Mouse (Mus musculus) heart, postnatal 0 days (tissue): ENCODE measurements around the gene Nacad. TPM values are rescaled to one million over a fixed set of nuclear protein-coding genes. Genes with fewer than 3 reads are reported as not detected.

Experiments used
- ATAC-seq: fragments of 200-750 bp; cut with Nextera tagmentation; 2 replicates; pipeline ENCODE4 v1.8.0; 2017; ENCODE audit warnings: low read depth, moderate number of reproducible peaks, moderate library complexity; ENCODE audit not compliant: insufficient read depth
- DNase-seq: peaks from one replicate; pipeline ENCODE4 v3.0.0-alpha.2; 2016; ENCODE audit warnings: low spot score
- H3K27ac ChIP-seq: fragments of 300-500 bp; sonication (generic); 2 replicates; pipeline ENCODE4 v1.5.1; 2014; ENCODE audit warnings: low read depth, mild to moderate bottlenecking
- H3K27me3 ChIP-seq: fragments of 300-500 bp; sonication (generic); 2 replicates; pipeline ENCODE4 v1.6.1; 2014; ENCODE audit warnings: low read length, mixed read lengths; ENCODE audit not compliant: control insufficient read depth, insufficient read depth
- H3K36me3 ChIP-seq: fragments of 300-500 bp; sonication (generic); replicated peaks from 2 replicates; pipeline ENCODE4 v1.6.1; 2014; ENCODE audit warnings: low read length, mixed read lengths; ENCODE audit not compliant: control insufficient read depth, insufficient read depth
- H3K4me1 ChIP-seq: fragments of 300-500 bp; sonication (generic); 2 replicates; pipeline ENCODE4 v1.6.1; 2014; ENCODE audit warnings: antibody characterized with exemption; ENCODE audit not compliant: control insufficient read depth, insufficient read depth
- H3K4me2 ChIP-seq: fragments of 300-500 bp; sonication (generic); 2 replicates; pipeline ENCODE4 v1.6.1; 2014; ENCODE audit warnings: low read depth, mild to moderate bottlenecking, low read length, moderate library complexity
- H3K4me3 ChIP-seq: fragments of 300-500 bp; sonication (generic); 2 replicates; pipeline ENCODE4 v1.5.1; 2014; ENCODE audit warnings: low read depth, low read length
- H3K9ac ChIP-seq: fragments of 300-500 bp; sonication (generic); replicated peaks from 2 replicates; pipeline ENCODE4 v1.6.1; 2014; ENCODE audit warnings: low read depth, low read length, mixed read lengths
- H3K9me3 ChIP-seq: fragments of 300-500 bp; sonication (generic); replicated peaks from 2 replicates; pipeline ENCODE4 v1.6.1; 2016; ENCODE audit warnings: low read length; ENCODE audit not compliant: control insufficient read depth
- CTCF ChIP-seq: IDR thresholded peaks from 2 replicates; pipeline ENCODE4 v1.5.1; 2016; ENCODE audit warnings: antibody characterized with exemption, control low read depth, low read depth
- EP300 ChIP-seq: IDR thresholded peaks from 2 replicates; pipeline ENCODE4 v1.6.1; 2016; ENCODE audit warnings: antibody characterized with exemption, low read depth
- WGBS: fragments of 180-500 bp; shearing (Covaris S2); extraction: QIAGEN DNeasy Blood & Tissue Kit; methylation state at CpG from one replicate; pipeline ENCODE4 v1.1.7; 2014; 5-methylcytosine and 5-hydroxymethylcytosine counted together
- polyA plus RNA-seq: library from polyadenylated mRNA; unstranded; fragments of >200 nt; fragmentation: Nextera tagmentation; extraction: Ambion mirVana; gene quantifications from 2 replicates; pipeline ENCODE4 v1.2.1, GENCODE M21; 2015
- total RNA-seq: library from RNA; depleted of rRNA; stranded (reverse); fragments of >200 nt; gene quantifications from 2 replicates; pipeline ENCODE4 v1.2.3, GENCODE M21; 2014; ENCODE audit warnings: low replicate concordance

Nacad gene
- total and polyA plus RNA-seq, 2 experiments from 2014 or later = 0.95 to 1.2 TPM

DNA sequence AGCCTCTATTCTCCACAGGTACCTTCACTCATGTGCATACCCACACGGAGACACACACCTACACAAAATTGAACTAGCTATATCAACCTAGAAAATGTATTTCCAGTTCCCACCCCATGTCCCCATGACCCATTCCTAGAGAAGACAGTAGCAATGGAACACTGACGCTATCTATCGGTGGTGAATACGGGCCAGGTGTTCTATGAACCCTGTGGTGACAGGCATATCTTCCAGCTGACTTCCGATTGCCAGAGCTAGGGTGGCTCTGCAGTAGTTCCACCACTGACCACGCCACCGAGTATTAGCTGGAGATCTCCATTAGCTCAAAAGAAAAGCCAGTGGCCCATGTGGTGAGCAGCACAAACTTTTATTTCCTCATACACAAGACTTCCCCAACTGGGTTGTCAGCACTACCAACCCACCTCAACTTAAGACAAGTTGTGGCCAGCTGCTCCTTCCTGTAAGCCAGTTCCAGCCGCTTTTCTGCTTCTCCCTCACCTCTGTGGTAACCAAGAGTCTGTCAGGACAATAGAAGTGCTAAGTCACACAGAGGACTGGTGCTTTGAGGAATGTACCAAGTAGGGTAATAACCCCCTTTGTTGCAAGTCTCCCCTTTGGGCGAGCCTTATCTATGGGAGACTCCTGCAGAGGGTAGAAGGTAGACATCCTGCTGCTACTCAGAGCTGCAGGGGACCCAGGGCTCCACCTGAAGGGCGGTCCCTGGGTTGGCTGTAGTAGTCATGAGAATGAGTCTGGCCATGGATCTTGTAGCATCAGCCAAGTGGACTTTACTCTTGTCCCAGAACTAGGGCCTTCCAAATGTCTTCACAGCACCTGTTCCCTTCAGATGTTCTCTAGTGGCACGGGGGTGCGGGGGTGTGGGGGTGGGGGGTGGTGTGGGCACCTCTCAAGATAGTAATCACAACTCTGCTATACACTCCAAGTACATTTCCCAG is 9.7 kb upstream of the Nacad start:
- 80% methylated on average over 12 of the region's 12 CpGs for WGBS
- H3K4me3 ChIP-seq = no peak overlapping the region
- DNase-seq (no peak), ATAC-seq (no peak)
- TF ChIP-seq CTCF = no peak
- TF ChIP-seq EP300 = no peak
- no peaks in the 10 kb centered on the region for H3K9me3 ChIP-seq
- H3K27me3 ChIP-seq = no peaks in the 10 kb centered on the region
- no peaks in the 10 kb centered on the region for H3K4me1 ChIP-seq
- no peak overlapping the region for H3K4me2 ChIP-seq
- H3K27ac ChIP-seq = no peak overlapping the region
- peaks cover 69% of the 10 kb centered on the region for H3K36me3 ChIP-seq
- H3K9ac ChIP-seq = no peak overlapping the region

DNA sequence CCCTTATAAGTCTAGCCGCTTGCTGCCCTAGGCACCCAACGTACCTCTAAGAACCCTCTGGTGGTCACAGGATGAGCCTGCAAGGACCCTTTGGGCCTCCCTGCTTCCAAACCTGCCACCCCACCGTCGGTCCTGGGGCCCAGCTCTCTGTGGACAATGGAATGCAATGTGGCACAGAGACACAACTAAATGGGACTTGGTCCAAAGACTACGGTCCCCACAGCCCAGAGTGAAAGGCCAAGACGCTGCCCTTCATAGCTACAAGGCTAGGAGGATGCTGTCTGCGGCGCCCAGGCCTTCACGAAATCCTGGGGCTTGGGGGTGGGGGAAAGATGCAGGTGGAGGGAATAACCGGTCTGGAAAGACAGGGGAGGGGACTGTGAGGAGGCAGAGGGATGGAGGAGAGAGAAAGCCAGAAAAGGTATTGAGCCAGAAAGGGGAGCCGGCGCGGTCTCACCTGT is 802 bp downstream of the Nacad start:
- Histone ChIP-seq H3K4me3 (peak overlapping the region; percentile 39), H3K4me2 (peak overlapping the region; percentile 62), H3K36me3 (no peaks in the 10 kb centered on the region), H3K4me1 (peaks cover 20% of the 10 kb centered on the region), H3K27ac (no peak overlapping the region), H3K27me3 (peaks cover 37% of the 10 kb centered on the region), H3K9me3 (no peaks in the 10 kb centered on the region), H3K9ac (no peak overlapping the region)
- 15% methylated on average over 13 of the region's 13 CpGs for WGBS
- DNase-seq (peak; percentile 2), ATAC-seq (no peak)
- no peak for TF ChIP-seq EP300
- peak; percentile 28; the same call in 1 of the 2 replicates for TF ChIP-seq CTCF

DNA sequence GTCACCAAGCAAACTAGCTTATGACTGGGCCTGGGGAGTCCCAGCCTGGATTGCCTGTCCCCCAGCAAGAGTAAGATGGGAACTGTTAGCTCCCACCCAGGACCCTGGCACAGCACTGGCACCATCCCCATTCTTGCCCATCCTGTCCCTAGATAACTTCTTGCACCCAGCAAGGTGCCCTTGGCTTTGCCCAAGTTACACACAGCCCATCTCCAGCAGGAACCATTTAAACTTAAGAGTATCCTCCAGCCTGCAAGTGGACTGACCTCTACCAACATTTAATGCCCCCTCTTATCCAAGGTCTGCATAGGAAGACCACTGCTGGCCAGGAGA is 1.3 kb downstream of the Nacad start:
- Histone ChIP-seq H3K36me3 (no peaks in the 10 kb centered on the region), H3K4me2 (peak overlapping the region; percentile 62), H3K27ac (no peak overlapping the region), H3K27me3 (peaks cover 37% of the 10 kb centered on the region), H3K9ac (no peak overlapping the region), H3K4me3 (no peak overlapping the region), H3K4me1 (peaks cover 20% of the 10 kb centered on the region), H3K9me3 (no peaks in the 10 kb centered on the region)
- TF ChIP-seq EP300 (no peak), CTCF (no peak)
- ATAC-seq (no peak), DNase-seq (no peak)

DNA sequence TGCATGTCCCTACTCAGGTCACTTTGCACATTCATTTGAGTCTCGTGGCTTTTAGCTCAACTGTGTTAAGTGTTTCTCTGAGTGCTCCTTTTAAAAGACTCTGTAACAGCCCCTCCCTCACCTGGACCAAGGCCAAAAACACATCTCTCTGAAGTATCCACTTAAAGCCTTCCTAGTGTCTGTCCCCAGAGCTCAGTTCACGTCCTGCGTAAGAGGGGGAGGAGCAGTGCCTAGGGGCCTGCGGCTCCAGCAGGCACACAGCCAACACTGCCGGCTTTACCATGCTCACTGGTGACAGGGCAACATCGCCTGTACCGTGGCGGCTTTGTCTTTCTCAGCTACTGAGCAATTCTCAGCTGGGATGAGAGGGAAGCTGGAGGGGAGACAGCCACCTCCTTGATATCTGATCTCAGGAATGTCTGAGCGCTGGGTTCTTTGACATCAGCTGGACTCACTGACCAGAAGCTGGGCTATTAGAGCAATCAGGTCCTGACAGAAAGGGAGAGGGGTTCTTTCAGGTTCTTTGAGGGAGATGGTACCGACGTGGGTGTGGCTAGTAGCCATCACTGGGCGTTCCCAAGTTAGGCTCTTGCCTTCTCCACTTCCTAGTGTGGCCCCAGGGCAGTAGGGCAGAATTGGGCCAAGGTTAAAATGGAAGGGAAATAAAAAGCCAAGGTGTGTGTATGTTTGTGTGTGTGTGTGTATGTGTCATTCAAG is 1.8 kb downstream of the Nacad start:
- Histone ChIP-seq H3K9ac (no peak overlapping the region), H3K27me3 (peaks cover 37% of the 10 kb centered on the region), H3K27ac (no peak overlapping the region)

DNA sequence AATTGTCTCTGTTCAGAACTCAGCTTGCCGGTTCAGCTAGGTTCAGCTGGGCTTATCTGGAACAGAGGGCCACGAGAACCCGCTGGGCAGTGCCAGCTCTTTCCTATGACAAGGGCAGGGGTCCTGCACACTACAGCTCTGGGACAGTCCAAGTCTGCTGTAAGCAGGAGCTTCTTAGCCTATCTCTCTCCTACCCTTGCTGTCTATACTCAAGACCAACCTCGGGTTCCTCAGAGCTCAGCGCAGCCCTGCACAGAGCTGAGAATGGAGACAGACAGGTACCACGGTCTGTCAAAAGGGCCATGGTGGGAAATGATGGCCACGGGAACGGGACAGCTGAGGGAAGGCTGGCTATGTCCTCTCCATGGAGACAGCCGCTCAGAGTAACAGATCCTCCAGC is 2.6 kb downstream of the Nacad start:
- H3K36me3 ChIP-seq = peaks cover 2% of the 10 kb centered on the region; the same call in 1 of the 2 replicates
- peaks cover 20% of the 10 kb centered on the region for H3K4me1 ChIP-seq
- no peak overlapping the region for H3K4me2 ChIP-seq
- ATAC-seq (no peak), DNase-seq (peak; percentile 3)
- no peak overlapping the region for H3K4me3 ChIP-seq
- no peak overlapping the region for H3K27ac ChIP-seq
- no peaks in the 10 kb centered on the region for H3K9me3 ChIP-seq
- H3K9ac ChIP-seq = no peak overlapping the region
- H3K27me3 ChIP-seq = peaks cover 37% of the 10 kb centered on the region
- TF ChIP-seq CTCF (no peak), EP300 (no peak)
- 62% methylated on average over 9 of the region's 9 CpGs for WGBS

More for the DNA sequence above, 1.8 kb downstream of the Nacad start:
- TF ChIP-seq CTCF (no peak), EP300 (no peak)
- Histone ChIP-seq H3K36me3 (no peaks in the 10 kb centered on the region), H3K4me3 (no peak overlapping the region), H3K9me3 (no peaks in the 10 kb centered on the region), H3K4me2 (peak overlapping the region; percentile 37), H3K4me1 (peaks cover 20% of the 10 kb centered on the region)
- peak; percentile 70 for DNase-seq
- ATAC-seq = peak; percentile 78
- WGBS = 10% methylated on average over 12 of the region's 12 CpGs
